Mouse (Mus musculus) CH12.LX (cell line): ENCODE results near the gene Amy1. TPM values are rescaled to one million over a fixed set of nuclear protein-coding genes. Genes with fewer than 3 reads are reported as not detected.
"Not testable (repeated sequence)": the region's sequence is repeated elsewhere in the genome, so short reads cannot be mapped to it uniquely, and the experiment has no call there.

ENCODE experiments used
- DNase-seq: peaks from one replicate; pipeline ENCODE4 v3.0.0-alpha.2; 2013; ENCODE audit errors: extremely low read depth
- H3K27ac ChIP-seq: 2 replicates; pipeline ENCODE4 v1.5.1; 2012; ENCODE audit warnings: low read depth, mild to moderate bottlenecking, control low read depth, moderate library complexity; ENCODE audit not compliant: insufficient read depth
- H3K27me3 ChIP-seq: replicated peaks from 2 replicates; pipeline ENCODE3; 2012; ENCODE audit warnings: inconsistent platforms
- H3K36me3 ChIP-seq, 2 experiments: replicated peaks in 1 of 2; 2 replicates each; pipeline versions ENCODE3 to v1.6.1; 2012; ENCODE audit warnings: inconsistent platforms in 1 of 2, low read length in 1 of 2, mild to moderate bottlenecking in 1 of 2, mixed read lengths in 1 of 2, moderate library complexity in 1 of 2; ENCODE audit not compliant: control insufficient read depth in 1 of 2, insufficient read depth in 1 of 2
- H3K4me1 ChIP-seq, 2 experiments: 2 replicates each; pipeline ENCODE4 v1.6.1; 2012; ENCODE audit warnings: inconsistent platforms in 1 of 2, moderate library complexity in 1 of 2; ENCODE audit not compliant: insufficient read depth in 2 of 2, control insufficient read depth in 1 of 2
- H3K4me2 ChIP-seq: 2 replicates; pipeline ENCODE4 v1.6.1; 2012; ENCODE audit warnings: low read depth, mild to moderate bottlenecking, control low read depth; ENCODE audit not compliant: poor library complexity, insufficient read depth, severe bottlenecking
- H3K4me3 ChIP-seq, 3 experiments: fragments of 150-350 bp in 1 of 3; sonication (generic) in 1 of 3; replicated peaks in 1 of 3; 2 replicates each; pipeline versions ENCODE3 to v1.5.1; 2011 to 2012; ENCODE audit warnings: low read depth in 2 of 3, low read length in 2 of 3, mild to moderate bottlenecking in 2 of 3, moderate library complexity in 2 of 3, control low read depth in 1 of 3, improper control_type of control experiment in 1 of 3, inconsistent platforms in 1 of 3, mixed read lengths in 1 of 3; ENCODE audit not compliant: poor library complexity in 1 of 3
- H3K79me2 ChIP-seq: replicated peaks from 2 replicates; pipeline ENCODE4 v1.6.1; 2012; ENCODE audit warnings: mild to moderate bottlenecking, moderate library complexity; ENCODE audit not compliant: control insufficient read depth, poor library complexity, insufficient read depth, severe bottlenecking; ENCODE audit errors: extremely low read depth
- H3K9ac ChIP-seq: 2 replicates; pipeline ENCODE4 v1.6.1; 2012; ENCODE audit warnings: low read depth, mild to moderate bottlenecking, control low read depth, moderate library complexity; ENCODE audit not compliant: insufficient read depth
- H3K9me3 ChIP-seq: replicated peaks from 2 replicates; pipeline ENCODE3; 2012; ENCODE audit warnings: low read length, inconsistent platforms, mixed read lengths
- CTCF ChIP-seq, 2 experiments: IDR thresholded peaks in 1 of 2; conservative IDR thresholded peaks in 1 of 2; 2 replicates each; pipeline ENCODE4 v1.5.1; 2011 to 2012; ENCODE audit warnings: low read depth in 2 of 2, low read length in 2 of 2, improper control_type of control experiment in 1 of 2, inconsistent platforms in 1 of 2, mild to moderate bottlenecking in 1 of 2, moderate library complexity in 1 of 2
- E2F4 ChIP-seq: IDR thresholded peaks from 2 replicates; pipeline ENCODE4 v1.6.1; 2011; ENCODE audit warnings: low read depth, low read length, improper control_type of control experiment; ENCODE audit not compliant: insufficient replicate concordance
- ELF1 ChIP-seq: IDR thresholded peaks from 2 replicates; pipeline ENCODE4 v1.6.1; 2014; ENCODE audit warnings: low read depth, mild to moderate bottlenecking, inconsistent platforms, low read length, improper control_type of control experiment
- EP300 ChIP-seq: IDR thresholded peaks from 2 replicates; pipeline ENCODE4 v1.6.1; 2011; ENCODE audit warnings: low read length, improper control_type of control experiment
- ETS1 ChIP-seq: conservative IDR thresholded peaks from 2 replicates; pipeline ENCODE4 v1.6.1; 2012; ENCODE audit warnings: low read depth, mild to moderate bottlenecking, inconsistent platforms, low read length, improper control_type of control experiment, moderate library complexity
- GABPA ChIP-seq: IDR thresholded peaks from 2 replicates; pipeline ENCODE4 v1.6.1; 2012; ENCODE audit warnings: low read depth, low read length, improper control_type of control experiment, inconsistent platforms; ENCODE audit not compliant: insufficient replicate concordance
- HCFC1 ChIP-seq: IDR thresholded peaks from 2 replicates; pipeline ENCODE4 v1.6.1; 2012; ENCODE audit warnings: low read depth, mild to moderate bottlenecking, inconsistent platforms, low read length, improper control_type of control experiment
- IRF4 ChIP-seq: IDR thresholded peaks from 2 replicates; pipeline ENCODE4 v1.6.1; 2014; ENCODE audit warnings: low read depth, mild to moderate bottlenecking, inconsistent platforms, low read length, improper control_type of control experiment
- KAT2A ChIP-seq: IDR thresholded peaks from 2 replicates; pipeline ENCODE4 v1.6.1; 2012; ENCODE audit warnings: low read length, improper control_type of control experiment, inconsistent platforms; ENCODE audit not compliant: insufficient replicate concordance
- MAX ChIP-seq: IDR thresholded peaks from 2 replicates; pipeline ENCODE4 v1.6.1; 2011; ENCODE audit warnings: low read length, improper control_type of control experiment
- MAZ ChIP-seq: IDR thresholded peaks from 2 replicates; pipeline ENCODE4 v1.6.1; 2012; ENCODE audit warnings: low read depth, mild to moderate bottlenecking, inconsistent platforms, low read length, improper control_type of control experiment, moderate library complexity
- MEF2A ChIP-seq: IDR thresholded peaks from 2 replicates; pipeline ENCODE4 v1.6.1; 2014; ENCODE audit warnings: low read depth, mild to moderate bottlenecking, inconsistent platforms, low read length, improper control_type of control experiment, borderline replicate concordance
- MXI1 ChIP-seq: IDR thresholded peaks from 2 replicates; pipeline ENCODE4 v1.6.1; 2011; ENCODE audit warnings: mild to moderate bottlenecking, low read depth, low read length, improper control_type of control experiment
- MYC ChIP-seq: IDR thresholded peaks from 2 replicates; pipeline ENCODE4 v1.6.1; 2011; ENCODE audit warnings: low read depth, mild to moderate bottlenecking, improper control_type of control experiment, low read length
- NELFE ChIP-seq: IDR thresholded peaks from 2 replicates; pipeline ENCODE4 v1.6.1; 2011; ENCODE audit warnings: low read depth, low read length, improper control_type of control experiment
- NRF1 ChIP-seq: IDR thresholded peaks from 2 replicates; pipeline ENCODE4 v1.6.1; 2014; ENCODE audit warnings: low read depth, mild to moderate bottlenecking, inconsistent platforms, low read length, improper control_type of control experiment, moderate library complexity
- POLR2A ChIP-seq: IDR thresholded peaks from 2 replicates; pipeline ENCODE4 v1.6.1; 2011; ENCODE audit warnings: low read depth, mild to moderate bottlenecking, improper control_type of control experiment, low read length
- RAD21 ChIP-seq: IDR thresholded peaks from 2 replicates; pipeline ENCODE4 v1.6.1; 2011; ENCODE audit warnings: low read depth, mild to moderate bottlenecking, low read length, improper control_type of control experiment, moderate library complexity
- SIN3A ChIP-seq: IDR thresholded peaks from 2 replicates; pipeline ENCODE4 v1.6.1; 2012; ENCODE audit warnings: low read length, improper control_type of control experiment, inconsistent platforms
- SMC3 ChIP-seq: IDR thresholded peaks from 2 replicates; pipeline ENCODE4 v1.6.1; 2011; ENCODE audit warnings: low read depth, low read length, improper control_type of control experiment
- TBP ChIP-seq: conservative IDR thresholded peaks from 2 replicates; pipeline ENCODE4 v1.6.1; 2011; ENCODE audit warnings: low read depth, low read length, improper control_type of control experiment
- TCF12 ChIP-seq: IDR thresholded peaks from 2 replicates; pipeline ENCODE4 v1.6.1; 2014; ENCODE audit warnings: low read depth, mild to moderate bottlenecking, inconsistent platforms, low read length, improper control_type of control experiment
- UBTF ChIP-seq: IDR thresholded peaks from 2 replicates; pipeline ENCODE4 v1.6.1; 2012; ENCODE audit warnings: low read depth, mild to moderate bottlenecking, inconsistent platforms, low read length, improper control_type of control experiment, moderate library complexity
- USF1 ChIP-seq: IDR thresholded peaks from 2 replicates; pipeline ENCODE4 v1.6.1; 2014; ENCODE audit warnings: low read depth, mild to moderate bottlenecking, inconsistent platforms, low read length, improper control_type of control experiment
- ZKSCAN1 ChIP-seq: IDR thresholded peaks from 2 replicates; pipeline ENCODE4 v1.6.1; 2012; ENCODE audit warnings: low read depth, inconsistent platforms, low read length, improper control_type of control experiment, borderline replicate concordance
- dilution Hi-C: fragments of 300-500 bp; cut with MboI; formaldehyde crosslinking; loops from 2 replicates; pipeline ENCODE4 v1.14.3; 2020; ENCODE audit warnings: low sequenced_read_pairs; ENCODE audit not compliant: extremely low pct_unique_long_range_greater_than_20kb, extremely low pct_ligation_motif_present
- in situ Hi-C: fragments of 300-500 bp; cut with MboI; formaldehyde crosslinking; loops from 3 replicates; pipeline ENCODE4 v1.14.3; 2019; ENCODE audit warnings: low sequenced_read_pairs, low pct_ligation_motif_present, low pct_unique_long_range_greater_than_20kb, mixed read lengths
- polyA plus RNA-seq: library from polyadenylated mRNA; unstranded; fragments of >175 nt; gene quantifications from 2 replicates; pipeline ENCODE4 v1.2.1, GENCODE M21; 2012; ENCODE audit warnings: low read depth; ENCODE audit not compliant: insufficient read length
- total RNA-seq, 2 experiments: library from RNA; depleted of rRNA; stranded (reverse); fragments of 300-350 nt in 1 of 2; fragments of >200 nt in 1 of 2; gene quantifications; 2 replicates each; pipeline ENCODE4 v1.2.3; 2012 to 2014

The Amy1 gene
- total and polyA plus RNA-seq, 3 experiments, result 0.17 to 2.1 (median 0.71) TPM

DNA sequence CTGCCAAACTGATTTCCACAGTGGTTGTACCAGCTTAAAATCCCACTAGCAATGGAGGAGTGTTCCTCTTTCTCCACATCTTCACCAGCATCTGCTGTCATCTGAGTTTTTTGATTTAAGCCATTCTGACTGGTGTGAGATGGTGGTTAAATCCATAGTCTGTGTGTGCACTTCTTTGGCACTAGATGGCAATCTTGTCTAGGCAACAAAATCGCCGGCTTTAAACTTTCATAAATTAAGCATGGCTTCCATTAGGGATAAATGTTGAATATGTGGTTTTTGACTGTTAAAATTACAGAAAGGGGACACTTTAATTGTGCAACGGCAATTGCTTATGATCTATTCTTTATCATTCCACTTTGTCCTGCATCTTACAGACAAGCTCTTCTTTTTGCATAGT lies 44.9 kb upstream of the Amy1 start:
- DNase-seq, result peak; percentile 29
- dilution Hi-C loops, H3K36me3 ChIP-seq, H3K9me3 ChIP-seq, in situ Hi-C loops, H3K4me1 ChIP-seq, H3K4me2 ChIP-seq, H3K79me2 ChIP-seq, H3K9ac ChIP-seq, H3K4me3 ChIP-seq, H3K27me3 ChIP-seq, H3K27ac ChIP-seq: not testable (repeated sequence)
- peak; percentile 40 for TF ChIP-seq SMC3
- TF ChIP-seq CTCF (conservative IDR thresholded peaks at IDR 0.05 in 1 of 2, IDR thresholded peaks at IDR 0.05 in 1 of 2; ENCODE audit: low read depth in 2 of 2, low read length in 2 of 2), result peak in 1 of 2 experiments; percentile 68; a peak in 2 of 4 replicates
- peak; percentile 79 for TF ChIP-seq RAD21

DNA sequence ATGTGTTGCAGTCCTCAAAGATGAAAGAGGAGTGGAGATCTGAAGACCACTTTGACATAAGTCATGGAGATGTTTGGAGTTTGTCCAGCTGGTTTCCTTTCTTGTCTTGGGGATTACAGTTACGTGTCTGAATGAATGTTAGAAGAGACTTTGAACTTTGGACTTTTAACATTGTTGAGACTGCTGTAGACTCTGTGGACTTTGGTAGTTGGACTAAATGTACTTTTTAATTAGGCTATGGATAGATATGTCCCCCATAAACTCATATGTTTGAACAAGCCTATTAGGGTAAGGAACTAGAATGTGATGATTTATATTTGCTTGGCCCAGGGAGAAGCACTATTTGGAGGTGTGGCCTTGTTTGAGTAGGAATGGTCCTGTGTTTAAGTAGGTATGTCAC lies 33.0 kb upstream of the Amy1 start:
- Histone ChIP-seq H3K9ac (no peak overlapping the region), H3K4me3 (no peak overlapping the region), H3K4me2 (no peak overlapping the region), H3K36me3 (no peaks in the 10 kb centered on the region), H3K4me1 (no peaks in the 10 kb centered on the region), H3K9me3 (no peaks in the 10 kb centered on the region), H3K79me2 (no peaks in the 10 kb centered on the region), H3K27me3 (no peaks in the 10 kb centered on the region), H3K27ac (no peak overlapping the region)
- in situ Hi-C loops (no loop called here), dilution Hi-C loops (no loop called here)
- DNase-seq, result no peak
- no peak for TF ChIP-seq E2F4
- no peak for TF ChIP-seq KAT2A
- TF ChIP-seq MAX, result no peak
- TF ChIP-seq RAD21, result no peak
- no peak for TF ChIP-seq MEF2A
- TF ChIP-seq IRF4, result no peak
- no peak for TF ChIP-seq EP300
- TF ChIP-seq HCFC1, result no peak
- no peak for TF ChIP-seq MYC
- TF ChIP-seq NRF1, result no peak

DNA sequence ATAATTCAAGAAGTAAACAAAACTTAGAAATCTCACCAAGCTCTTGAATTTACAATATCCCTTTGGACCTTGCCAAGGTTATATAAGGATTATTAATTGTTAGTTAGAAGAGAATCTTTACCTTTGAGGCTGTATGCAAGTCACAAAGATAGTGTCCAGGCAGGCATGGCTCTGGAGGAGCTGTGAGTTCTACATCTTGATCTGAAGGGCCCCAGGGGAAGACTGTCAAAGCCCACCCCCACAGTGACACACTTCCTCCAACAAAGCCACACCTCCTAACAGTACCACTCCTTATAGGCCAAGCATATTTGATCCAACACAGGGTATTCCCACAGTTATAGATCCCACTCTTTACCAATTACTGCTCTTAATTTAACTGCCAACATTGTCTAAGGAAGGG lies 27.7 kb upstream of the Amy1 start:
- Histone ChIP-seq H3K4me3 (peak overlapping the region in 2 of 3 experiments; percentile 32 to 56), H3K27ac (no peak overlapping the region), H3K4me1 (peaks cover 0 to 17% of the 10 kb centered on the region in 2 experiments; a peak in 2 of 4 replicates)
- TF ChIP-seq NELFE (0 out of 2 replicates have a peak, but pooled peaks have one; percentile 18), GABPA (no peak), ETS1 (no peak), USF1 (no peak), TCF12 (peak; percentile 47; the same call in 1 of the 2 replicates), ZKSCAN1 (no peak), SIN3A (no peak), POLR2A (peak; percentile 50), MAZ (no peak), UBTF (no peak), TBP (0 out of 2 replicates have a peak, but pooled peaks have one; percentile 45), MEF2A (no peak), ELF1 (no peak), CTCF (conservative IDR thresholded peaks at IDR 0.05 in 1 of 2, IDR thresholded peaks at IDR 0.05 in 1 of 2; ENCODE audit: low read depth in 2 of 2, low read length in 2 of 2) (no peak), MXI1 (no peak)
- TF ChIP-seq, all 38 proteins: peak for 4
- Histone ChIP-seq H3K9me3 (no peaks in the 10 kb centered on the region), H3K9ac (no peak overlapping the region; the same call in 1 of the 2 replicates), H3K27me3 (no peaks in the 10 kb centered on the region), H3K79me2 (peaks cover 3% of the 10 kb centered on the region; the same call in 1 of the 2 replicates), H3K36me3 (no peaks in the 10 kb centered on the region), H3K4me2 (no peak overlapping the region)
- peak; percentile 52 for DNase-seq
- in situ Hi-C loops, result no loop called here
- dilution Hi-C loops, result no loop called here
